Mouse (Mus musculus) right cerebral cortex, adult 2 months (tissue): ENCODE measurements around the gene Mief2.

Experiments used
- DNase-seq, 2 experiments: peaks; one replicate each; pipeline ENCODE4 v3.0.0; 2021 to 2022; ENCODE audit warnings: low spot score in 2 of 2

Gene Mief2

GRCm38 (mm10) chr11:60719263-60719662, 8.9 kb upstream of the Mief2 start:
- no peak for DNase-seq

- peak; percentile 60 to 70 for DNase-seq
Observed at GRCm38 (mm10) chr11:60726601-60727391, 1.4 kb upstream of the Mief2 start, which contains the start of gene Flii. Gene Flii, minus strand, starts transcription at chr11:60727263.

- DNase-seq, result no peak
Observed at GRCm38 (mm10) chr11:60727392-60728140, 632 bp upstream of the Mief2 start.

- DNase-seq, result no peak
Observed at GRCm38 (mm10) chr11:60729217-60729641, 1.0 kb downstream of the Mief2 start.

GRCm38 (mm10) chr11:60730169-60730568, 2.0 kb downstream of the Mief2 start:
- DNase-seq, result no peak

GRCm38 (mm10) chr11:60731251-60731650, 3.1 kb downstream of the Mief2 start:
- DNase-seq, result no peak

GRCm38 (mm10) chr11:60734206-60734605, 6.0 kb downstream of the Mief2 start:
- DNase-seq, result no peak

- DNase-seq, result no peak
Observed at GRCm38 (mm10) chr11:60735191-60735590, 7.0 kb downstream of the Mief2 start.

GRCm38 (mm10) chr11:60736491-60736890, 8.3 kb downstream of the Mief2 start:
- no peak for DNase-seq

GRCm38 (mm10) chr11:60737450-60737849, 9.3 kb downstream of the Mief2 start:
- DNase-seq, result no peak

- no peak for DNase-seq
Observed at GRCm38 (mm10) chr11:60740321-60740720, 12.1 kb downstream of the Mief2 start.

GRCm38 (mm10) chr11:60755570-60755969, 27.4 kb downstream of the Mief2 start:
- peak in 1 of 2 experiments; percentile 19 for DNase-seq

GRCm38 (mm10) chr11:60761681-60762080, 33.5 kb downstream of the Mief2 start:
- DNase-seq, result no peak

GRCm38 (mm10) chr11:60766969-60767368, 38.8 kb downstream of the Mief2 start:
- no peak for DNase-seq

- DNase-seq, result no peak
Observed at GRCm38 (mm10) chr11:60769322-60769721, 41.1 kb downstream of the Mief2 start.

- no peak for DNase-seq
Observed at GRCm38 (mm10) chr11:60770776-60771175, 42.6 kb downstream of the Mief2 start.

- DNase-seq, result no peak
Observed at GRCm38 (mm10) chr11:60772161-60772560, 44.0 kb downstream of the Mief2 start.

GRCm38 (mm10) chr11:60774158-60774689, 46.0 kb downstream of the Mief2 start:
- DNase-seq, result no peak

GRCm38 (mm10) chr11:60774841-60775240, 46.6 kb downstream of the Mief2 start:
- no peak for DNase-seq

GRCm38 (mm10) chr11:60775578-60775977, 47.4 kb downstream of the Mief2 start:
- no peak for DNase-seq

GRCm38 (mm10) chr11:60776107-60776828, 48.1 kb downstream of the Mief2 start:
- no peak for DNase-seq
